Mouse (Mus musculus): Measurements from ENCODE around the gene P3h1.

DNA sequence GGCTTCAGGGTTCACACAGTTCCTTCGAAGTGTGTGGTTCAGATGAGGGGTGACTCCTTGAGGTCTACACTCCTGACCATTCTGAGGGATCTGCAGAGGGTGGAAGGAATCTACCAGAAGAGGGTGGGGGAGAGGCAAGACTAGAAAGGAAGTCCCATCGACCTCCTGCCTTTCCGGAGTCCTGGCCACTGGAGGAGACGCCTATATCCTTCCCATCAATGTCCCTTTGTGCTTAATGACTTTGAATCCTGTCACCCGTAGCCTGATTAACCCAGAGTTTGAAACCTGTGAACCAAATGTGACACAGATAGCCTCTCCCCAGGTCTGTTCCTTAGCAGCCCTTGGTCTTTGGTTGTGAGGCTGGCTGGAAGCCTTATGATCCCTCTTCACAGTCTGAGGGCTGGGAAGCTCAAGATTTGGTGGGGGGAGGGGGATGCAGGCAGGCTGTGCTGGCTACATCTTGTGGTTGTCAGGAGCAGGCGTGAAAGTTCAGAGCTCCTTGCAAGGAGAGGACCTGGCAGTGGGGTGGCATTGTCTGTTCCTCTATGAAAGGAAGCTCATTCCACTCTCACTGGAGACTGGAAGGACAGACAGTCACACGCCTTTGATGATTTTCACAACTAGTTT, 28.5 kb downstream of the P3h1 start:
- TF ChIP-seq CTCF (IDR thresholded peaks at IDR 0.05; ENCODE audit: control insufficient read depth, insufficient read depth, insufficient read length) (no peak), USF1 (IDR thresholded peaks at IDR 0.05; ENCODE audit: low read depth) (no peak), CEBPB (IDR thresholded peaks at IDR 0.05; ENCODE audit: low read depth) (no peak), FOSL1 (IDR thresholded peaks at IDR 0.05; ENCODE audit: insufficient read depth, low read length, poor library complexity, severe bottlenecking) (no peak), MYOG (IDR thresholded peaks at IDR 0.05; ENCODE audit: control insufficient read depth, extremely low read depth, insufficient read length) (no peak), MYOD1 (IDR thresholded peaks at IDR 0.05; ENCODE audit: control insufficient read depth, insufficient read length, low read depth) (no peak), MAX (IDR thresholded peaks at IDR 0.05) (no peak)
